Mouse (Mus musculus) lung, postnatal 4 days (tissue): ENCODE measurements around the gene Gpam.

Experiments used
- DNase-seq, 2 experiments: peaks; one replicate each; pipeline ENCODE4 v3.0.0; 2021

The Gpam gene

DNA sequence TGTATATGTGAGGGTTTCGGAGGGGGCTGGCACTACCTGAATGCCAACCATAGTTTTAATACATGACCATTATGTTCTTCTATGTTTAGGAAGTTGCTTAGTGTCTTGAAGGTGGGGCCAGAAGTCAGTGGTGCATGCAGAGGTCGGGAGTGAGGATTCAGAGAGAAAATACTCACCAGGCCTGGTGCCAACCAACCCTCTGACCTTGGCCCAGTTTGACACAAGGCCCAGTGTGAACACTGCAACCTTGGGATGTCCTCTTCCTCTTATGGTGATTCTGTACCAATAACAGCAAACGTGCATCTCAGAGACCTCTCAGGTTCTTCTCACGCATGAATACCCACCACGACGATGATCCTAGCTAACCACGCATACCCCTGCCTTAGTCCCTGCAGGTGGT is 11.5 kb upstream of the Gpam start:
- no peak for DNase-seq

DNA sequence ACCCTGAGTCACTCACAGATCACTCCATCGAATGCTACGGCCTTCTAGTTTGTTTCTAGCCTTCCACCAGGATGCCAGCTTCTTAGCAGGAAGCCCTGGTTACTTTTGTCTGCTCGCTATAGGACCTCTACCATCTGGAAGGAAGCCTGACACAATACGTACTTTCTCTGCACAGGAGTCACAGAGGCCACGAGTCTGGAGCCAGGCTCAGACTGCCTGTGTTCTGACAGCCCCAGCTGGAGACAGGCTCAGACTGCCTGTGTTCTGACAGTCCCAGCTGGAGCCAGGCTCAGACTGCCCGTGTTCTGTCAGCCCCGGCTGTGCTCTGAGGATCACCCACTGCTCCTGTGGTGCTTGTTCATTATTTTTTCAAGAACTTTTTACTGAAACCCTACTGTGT is 10.8 kb upstream of the Gpam start:
- peak in 1 of 2 experiments; percentile 73 for DNase-seq

DNA sequence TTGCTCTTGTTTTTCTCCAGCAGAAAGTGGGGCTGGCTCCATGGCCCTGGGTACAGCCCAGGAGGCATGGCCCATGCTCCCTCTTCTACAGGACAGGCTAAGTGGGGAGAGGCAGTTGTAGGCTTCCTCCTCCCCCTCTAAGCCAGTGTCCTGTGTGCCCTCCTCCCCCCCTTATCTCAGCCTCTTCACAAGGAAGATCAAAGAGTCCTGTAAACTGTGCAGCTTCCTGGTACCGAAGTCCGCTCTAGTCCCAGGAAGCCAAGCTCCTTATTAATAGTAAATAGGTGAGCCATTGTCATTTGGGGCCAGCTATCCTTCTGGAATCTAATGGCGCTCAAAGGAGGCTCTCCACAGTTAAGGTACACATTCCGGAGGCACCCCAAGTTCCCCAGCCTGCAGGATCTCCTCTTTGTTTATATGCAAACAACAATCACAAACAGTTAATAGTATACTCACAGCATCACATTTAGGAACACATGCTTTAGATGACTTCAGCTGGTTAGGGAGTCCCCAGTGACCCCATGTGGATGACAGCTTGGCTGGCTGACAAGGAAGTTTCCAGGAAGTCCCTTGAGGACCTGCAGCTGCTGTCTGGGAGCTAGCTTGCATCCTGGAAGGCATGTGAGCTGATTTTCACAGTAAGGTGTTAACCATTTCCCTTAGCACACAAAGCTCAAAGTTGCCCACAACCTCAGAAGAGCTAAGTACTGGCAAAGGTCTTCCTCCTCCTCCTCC is 9.8 kb upstream of the Gpam start:
- peak; percentile 63 to 81 for DNase-seq

DNA sequence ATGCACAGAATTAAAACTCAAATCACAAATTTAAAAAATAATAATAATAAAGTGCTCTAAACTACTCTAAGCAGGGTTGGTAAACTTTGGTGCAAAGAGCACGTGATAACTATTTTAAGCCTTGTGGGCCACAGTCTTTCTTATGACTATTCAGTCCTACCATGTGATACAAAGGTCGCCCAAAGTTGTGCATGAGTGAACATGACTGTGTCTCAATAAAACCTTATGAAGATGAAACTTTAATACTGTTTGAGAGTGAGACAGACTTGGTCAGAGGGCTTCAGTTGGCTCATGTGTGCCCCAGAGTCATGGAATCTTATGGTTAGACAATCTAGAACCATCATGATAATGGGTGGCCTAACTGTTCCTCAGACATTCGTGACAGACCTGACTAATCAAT is 8.9 kb upstream of the Gpam start:
- DNase-seq: no peak

DNA sequence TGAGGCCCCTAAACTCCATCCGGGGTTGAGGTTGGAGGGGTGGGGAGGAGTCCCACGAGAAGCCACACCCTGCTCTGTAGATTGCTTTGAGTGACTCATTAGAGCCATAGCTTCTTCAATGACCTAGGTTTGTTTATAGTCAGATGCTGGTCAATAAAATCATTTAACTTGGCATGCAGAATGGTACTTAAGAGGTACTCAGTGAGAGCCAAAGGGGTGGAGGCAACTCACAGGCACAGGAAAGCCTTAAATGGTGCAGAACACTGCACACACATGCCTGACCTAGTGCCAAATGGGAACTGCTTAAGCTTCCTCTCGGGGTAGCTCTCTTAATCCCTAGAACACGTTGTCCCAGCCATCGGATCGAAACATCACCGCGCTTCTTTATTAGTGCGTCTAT is 7.5 kb upstream of the Gpam start:
- DNase-seq: peak in 1 of 2 experiments; percentile 26

DNA sequence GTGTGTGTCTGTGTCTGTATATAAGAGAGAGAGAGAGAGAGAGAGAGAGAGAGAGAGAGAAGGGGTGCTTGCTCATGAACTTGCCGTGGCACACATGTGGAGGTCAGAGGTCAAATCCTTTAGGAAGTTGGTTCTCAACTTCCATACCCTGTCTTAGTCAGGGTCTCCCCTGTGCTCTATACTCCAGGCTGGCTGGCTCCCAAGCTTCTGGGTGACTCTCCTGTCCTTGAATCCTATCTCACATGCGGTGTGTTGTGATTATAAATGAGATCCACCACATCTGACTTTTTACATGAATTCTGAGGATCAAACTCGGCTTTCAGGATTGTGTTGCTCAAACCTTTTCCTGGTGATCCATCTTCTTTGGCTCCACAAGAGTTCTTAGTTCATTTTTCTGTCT is 5.4 kb upstream of the Gpam start:
- DNase-seq: no peak

DNA sequence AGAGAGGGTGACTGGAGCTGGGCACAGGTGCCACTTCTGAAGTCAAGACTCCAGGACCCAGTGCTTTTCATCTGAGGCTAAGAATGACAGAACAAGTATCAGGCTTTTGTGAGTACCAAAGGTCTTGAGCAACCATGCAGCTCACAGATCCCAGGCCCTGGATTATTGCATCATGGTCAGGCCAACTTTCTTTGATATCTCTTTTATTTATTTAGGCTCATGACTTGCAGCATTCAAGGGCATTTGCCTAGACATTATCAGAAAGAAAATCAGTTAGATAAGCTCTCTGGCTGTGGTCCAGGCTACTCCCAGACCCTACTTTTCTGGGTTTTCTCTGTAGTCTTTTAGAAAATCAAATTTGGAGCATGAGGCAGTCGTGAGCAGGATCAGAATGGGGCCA is 4.7 kb upstream of the Gpam start:
- no peak for DNase-seq

DNA sequence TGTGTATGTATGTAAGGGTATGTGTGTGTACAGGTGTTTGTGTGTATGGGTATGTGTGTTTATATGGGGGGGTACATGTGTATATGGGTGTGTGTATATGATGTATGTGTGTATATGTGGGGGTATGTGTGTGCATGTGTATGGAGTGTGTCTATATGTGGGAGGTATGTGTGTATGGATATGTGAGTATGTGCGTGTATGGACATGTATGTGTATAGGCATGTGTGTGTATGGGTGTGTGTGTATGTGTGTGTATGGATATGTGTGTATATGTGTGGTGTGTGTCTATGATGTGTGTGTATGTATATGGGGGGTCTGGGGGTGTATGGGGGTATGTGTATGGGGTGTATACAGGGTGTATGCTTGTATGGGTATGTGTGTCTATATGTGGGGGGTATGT is 1.4 kb upstream of the Gpam start:
- DNase-seq: no peak

DNA sequence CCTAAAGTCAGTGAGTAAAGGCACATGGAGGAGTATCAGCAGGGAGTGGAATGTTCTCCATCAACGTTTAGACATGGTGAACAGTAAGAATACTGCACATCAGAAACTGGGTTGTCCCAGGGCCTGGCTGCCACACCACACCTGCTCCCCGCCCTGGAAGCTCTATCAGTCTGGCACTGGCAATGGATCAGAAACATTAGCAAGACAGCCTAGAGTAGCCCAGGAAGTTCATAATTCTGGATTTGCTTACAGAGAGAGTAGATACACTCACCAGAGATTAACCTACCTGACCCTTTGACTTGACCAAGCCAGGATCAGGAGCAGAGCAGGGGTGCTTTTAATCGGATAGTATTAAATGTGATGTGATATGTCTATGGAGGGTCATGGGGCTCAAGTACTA is 1.6 kb downstream of the Gpam start:
- no peak for DNase-seq

DNA sequence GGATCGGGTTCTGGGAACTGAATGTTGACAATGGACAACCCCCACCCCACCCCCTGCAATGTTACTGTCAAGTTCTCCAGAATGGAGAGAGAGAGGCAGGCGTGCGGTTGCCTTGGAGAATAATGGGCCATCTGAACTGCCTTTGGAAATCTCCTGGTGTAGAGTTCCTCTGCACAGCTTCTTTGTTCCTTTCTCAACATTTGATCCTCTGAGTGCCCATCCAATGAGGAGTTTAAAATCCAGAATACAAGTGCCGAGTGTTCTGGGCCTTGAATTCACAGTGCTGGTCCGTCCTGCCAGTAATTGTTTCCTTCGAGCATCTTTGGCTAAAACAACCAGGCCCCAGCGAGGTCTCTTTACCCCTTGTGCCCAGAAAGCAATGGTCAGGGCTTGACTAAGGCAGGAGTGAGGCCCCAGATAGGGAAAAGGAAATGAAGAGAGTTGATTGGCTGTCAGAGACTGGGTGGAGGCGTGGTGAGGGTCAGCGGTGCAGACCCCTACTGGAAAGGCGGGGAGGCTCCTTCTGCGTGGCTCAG is 4.0 kb downstream of the Gpam start:
- no peak for DNase-seq

DNA sequence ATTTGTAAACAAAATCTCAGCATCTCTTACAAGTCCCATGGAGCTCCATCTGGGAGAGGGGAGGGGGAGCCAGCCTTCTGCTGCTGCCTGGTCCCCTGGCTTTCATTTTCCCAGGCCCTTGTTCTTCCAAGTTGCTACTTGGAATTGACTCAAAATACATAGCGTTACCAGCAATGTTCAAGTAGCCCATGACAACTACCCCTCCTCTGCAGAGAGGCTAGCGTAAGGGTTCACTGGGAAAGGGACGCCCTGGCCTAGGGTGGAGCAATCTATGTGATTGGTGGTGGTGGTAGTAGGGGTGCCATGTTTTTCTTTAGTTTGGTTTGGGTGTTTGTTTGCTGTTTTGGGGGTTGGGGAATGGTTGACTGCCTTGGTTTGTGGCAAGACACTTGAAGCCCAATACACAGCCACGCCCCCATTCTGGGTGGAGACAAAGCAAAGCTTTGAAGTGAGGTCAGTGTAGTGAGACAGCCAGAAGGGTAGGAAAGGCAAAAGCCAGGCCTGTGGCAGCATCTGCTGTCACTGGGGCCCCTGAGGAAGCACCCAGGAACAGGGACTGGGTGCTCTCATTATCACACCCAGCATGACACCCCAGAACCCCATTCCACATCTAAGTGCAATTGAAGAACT is 4.6 kb downstream of the Gpam start:
- peak; percentile 25 to 50 for DNase-seq

DNA sequence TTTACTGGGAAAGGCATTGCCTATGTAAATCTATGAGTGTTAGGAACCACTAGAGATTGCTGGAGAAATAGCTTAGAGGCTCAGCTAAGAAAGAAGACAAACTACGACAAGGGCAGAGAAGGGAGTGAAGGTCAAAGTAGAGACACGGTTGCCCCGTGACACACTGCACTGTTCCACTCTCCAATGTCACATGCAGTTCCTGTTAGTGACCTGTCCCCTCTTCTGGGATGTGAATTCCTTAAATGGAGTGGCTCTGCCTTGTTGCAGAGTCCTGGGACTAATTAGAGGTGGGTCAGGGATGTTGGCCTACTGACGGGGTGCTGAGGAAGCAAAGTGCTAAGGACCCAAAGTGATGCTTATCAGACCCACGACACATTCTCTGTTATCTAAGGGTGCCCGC is 5.2 kb downstream of the Gpam start:
- DNase-seq: no peak

DNA sequence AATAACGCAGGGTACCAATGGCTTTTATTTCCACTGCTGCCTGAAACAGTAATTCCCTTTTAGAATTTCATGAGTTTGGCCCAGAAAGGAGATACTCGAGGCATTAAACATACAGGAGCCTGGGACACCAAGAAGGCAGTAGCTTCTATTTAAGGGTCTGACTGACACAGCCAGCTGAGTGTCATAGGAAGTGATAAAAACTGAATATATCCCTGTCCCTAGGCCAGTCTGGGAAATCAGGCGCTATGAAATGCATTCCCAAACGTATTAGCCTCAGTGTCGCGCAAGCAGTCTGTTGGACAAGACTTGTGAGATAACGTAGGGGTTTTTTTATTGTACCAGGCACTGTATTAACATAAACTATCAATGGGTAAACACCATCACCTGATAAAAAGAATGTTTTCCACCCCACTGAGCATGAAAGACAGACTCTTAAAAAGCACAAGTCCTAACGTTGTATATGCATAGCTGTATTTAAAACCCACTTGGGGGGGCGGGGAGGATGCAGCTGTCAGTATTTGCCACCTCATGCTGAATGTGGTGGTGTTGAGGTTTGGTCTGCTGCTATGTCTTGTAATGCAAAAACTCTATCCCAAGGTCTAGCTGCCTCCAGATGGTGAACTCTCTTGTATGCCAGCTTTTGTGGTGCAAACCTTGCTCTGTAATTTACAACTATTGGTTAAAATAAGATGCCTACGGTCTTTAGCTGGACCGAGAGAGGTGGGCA is 6.4 kb downstream of the Gpam start:
- DNase-seq: no peak

DNA sequence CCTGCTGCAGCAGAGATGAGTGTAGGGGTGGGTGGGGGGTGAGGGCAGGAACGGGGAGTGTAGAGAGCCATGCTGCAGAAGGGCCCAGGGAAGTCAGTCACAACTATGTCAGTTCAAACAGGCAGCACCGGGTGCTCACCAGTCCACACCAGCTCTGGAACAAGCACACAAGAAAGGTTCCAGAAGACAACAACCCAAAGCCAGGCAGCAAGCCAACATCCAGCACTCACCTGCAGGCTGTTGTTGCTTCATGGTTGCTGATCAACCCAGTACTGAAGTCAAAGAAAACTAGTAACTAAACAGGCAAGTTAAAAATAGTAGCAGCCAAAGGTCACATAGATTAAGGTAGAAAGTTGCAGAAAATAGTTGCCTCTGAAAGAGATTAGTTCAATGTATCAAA is 7.5 kb downstream of the Gpam start:
- DNase-seq: peak in 1 of 2 experiments; percentile 59

DNA sequence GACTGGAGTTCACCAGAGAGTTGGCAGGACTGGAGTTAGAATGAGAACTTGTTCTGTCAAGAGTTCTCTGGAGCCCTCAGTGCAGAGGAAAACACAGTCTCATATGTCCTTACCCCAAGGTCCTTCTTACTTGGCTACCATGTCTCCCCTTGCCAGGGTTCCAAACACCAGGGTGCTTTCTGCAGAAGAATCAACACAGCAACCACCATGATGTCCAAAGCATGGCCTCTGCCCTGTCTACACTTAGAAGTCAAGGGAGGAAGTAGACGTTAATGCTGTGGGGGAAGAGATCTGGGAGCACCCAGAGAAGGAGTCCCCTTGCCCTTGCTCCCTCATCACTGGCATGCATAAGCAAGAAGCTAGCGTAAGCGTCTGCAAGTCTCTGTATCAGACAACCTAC is 9.0 kb downstream of the Gpam start:
- no peak for DNase-seq

DNA sequence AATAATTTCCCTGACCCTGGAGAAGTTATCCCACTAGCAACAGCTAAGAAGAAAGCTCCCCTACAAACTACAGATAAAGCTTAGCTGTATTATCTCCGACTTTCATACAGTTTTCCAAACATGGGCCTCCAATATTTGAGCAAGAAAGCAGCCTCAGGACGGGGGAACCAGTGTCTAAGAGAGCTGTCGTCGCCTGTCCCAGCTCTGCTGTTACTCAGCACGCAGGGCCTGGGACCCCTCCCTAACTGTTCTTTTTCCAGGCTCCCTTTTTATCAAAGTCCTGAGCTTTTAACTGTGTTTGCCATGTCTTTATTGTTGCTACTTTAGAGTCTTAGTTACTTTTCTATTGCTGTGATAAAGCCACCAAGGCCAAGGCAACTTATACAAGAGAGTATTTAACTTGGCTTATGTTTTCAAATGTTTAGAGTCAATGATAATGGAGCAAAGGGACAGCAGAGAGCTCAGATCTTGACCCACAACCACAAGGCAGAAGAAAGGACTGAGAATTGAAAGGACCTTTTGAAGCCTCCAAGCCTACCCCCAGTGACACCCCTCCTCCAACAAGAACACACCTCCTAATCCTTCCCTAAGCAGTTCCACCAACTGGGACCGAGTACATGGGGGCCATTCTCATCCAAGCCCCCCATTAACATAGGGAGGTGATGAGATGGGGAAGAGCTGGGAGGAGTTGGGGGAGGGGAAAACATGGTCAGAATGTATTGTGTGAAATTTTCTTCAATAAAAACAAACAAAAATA is 9.8 kb downstream of the Gpam start:
- DNase-seq: no peak

DNA sequence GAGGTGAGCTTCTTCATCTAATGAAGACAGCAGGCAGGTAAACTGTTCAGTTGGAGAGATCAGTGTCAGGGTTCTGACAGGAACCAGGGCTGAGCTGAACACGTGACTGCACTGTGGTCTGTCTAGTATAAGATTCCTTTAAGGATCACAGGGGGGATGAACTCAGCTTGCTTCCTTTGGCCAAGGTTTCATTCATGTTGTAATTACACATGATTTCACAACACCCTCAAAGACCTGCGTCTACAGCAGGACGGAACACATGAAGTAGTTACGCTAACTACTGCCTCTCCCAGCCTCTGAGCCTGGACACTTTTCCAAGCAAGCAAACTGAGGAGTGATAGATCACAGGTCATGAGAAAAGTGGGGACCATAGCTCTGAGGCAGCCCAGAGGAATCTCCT is 11.5 kb downstream of the Gpam start:
- no peak for DNase-seq

DNA sequence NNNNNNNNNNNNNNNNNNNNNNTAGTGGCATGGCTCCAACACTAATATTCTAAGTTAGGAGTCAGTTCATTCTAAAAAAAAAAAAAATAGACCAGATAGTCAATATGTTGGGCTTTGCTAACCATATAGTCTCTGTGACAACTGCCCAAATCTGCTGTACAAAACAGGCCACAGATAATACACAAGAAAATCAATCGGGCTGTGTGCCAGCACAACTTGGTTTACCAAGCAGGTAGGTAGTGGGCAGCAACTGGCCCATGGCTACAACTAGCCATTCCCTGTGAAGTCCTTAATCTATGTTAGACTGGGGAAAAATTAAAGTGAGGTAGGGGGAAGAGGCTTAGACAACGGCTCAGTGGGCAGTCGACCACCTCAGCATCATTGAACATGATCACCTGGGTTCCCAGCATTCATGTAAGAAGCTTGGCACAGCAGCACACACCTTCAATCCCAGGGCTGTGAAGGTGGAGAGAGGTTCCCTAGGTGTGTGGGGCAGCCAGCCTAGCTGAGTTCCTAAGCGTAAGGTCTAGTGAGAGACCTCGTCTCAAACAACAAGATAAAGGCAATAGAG is 12.1 kb downstream of the Gpam start:
- no peak for DNase-seq

DNA sequence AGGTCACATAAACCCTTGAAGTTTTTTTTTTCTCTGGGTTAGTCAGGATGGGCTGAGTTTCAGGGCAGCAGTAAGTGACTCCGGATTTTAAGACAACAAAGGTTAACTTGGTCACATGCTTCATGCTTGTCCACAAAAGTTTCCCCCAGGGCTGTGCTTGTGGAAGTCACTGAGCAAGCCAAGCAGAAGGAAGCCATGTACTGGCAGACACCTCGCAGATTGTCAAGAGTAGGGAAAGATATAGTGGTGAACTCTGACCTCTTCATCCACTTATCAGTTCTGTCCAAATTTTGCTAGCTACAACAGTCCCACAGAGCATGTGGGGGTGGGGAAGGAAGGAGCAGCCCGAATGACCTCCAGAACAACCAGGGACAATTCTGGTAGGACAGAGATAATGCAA is 19.1 kb downstream of the Gpam start:
- no peak for DNase-seq

DNA sequence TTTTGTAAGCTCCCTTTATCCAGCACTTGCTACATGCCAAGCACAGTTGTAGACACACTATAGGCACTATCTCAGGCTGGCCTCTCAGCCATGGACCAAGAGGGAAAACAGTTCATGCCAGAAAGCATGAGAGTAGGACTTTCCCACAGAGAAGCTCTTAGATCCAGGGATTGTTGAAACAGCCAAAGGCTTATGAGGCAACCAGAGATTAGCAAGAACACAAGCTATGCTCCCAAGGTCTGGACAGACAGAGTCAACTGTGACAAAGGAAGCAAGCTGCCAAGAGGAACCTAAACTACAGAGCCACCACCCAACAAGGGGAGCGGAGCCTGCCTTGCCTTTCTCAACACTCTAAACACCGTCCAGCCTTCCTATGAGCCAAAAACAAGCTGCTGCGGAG is 21.1 kb downstream of the Gpam start:
- no peak for DNase-seq

DNA sequence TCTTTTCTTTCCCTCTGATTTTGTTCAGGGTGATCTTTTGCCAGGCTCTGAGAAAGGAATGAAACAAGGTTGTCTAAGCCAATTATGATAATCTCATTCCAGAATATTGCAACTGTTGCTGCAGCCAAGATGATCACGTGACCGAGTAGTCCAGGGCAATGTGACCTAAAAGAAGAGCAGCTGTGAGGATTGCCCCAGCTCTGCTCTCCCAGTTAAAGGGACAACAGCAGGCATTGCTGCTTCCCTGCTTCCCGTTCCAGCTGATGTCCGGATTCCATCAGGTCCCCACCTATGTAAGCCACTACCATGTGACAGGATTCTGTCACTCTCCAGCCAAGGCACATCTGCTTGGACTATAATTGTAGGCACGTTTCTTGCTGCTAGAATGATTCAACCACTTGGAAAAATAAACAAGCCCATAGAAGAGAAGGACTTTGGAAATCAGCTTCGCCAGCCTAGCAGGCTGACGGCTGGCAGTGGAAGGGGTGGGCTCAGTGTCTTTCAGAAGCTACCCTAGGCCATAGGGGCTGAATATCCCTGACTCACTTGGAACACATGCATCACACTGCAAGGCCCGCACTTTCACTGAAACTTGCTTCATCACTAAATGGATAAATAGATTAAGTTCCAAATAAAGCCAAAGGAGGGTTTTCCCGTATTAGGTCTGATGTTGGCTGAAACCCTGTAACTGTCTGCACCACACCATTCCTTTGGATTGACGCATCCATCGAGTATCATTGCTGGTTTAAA is 23.8 kb downstream of the Gpam start:
- peak; percentile 49 to 74 for DNase-seq

DNA sequence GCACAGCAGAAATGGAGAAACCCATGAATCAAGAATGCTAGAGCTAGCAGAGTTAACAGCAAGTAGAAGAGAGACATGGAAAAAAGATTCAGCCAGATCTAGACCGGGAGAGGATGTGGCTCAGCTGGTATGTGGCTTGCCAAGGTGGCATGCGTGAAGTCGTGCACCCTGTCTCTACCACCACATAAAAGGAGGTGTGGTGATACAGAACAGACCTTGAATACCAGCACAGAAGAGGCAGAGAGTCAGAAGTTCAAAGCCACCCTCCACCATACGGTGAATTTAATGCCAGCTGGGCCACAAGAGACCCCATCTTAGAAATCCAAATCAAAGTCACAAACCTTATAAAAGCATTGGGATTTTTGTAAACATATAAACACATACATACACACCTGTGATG is 25.4 kb downstream of the Gpam start:
- DNase-seq: no peak
